Mouse (Mus musculus): ENCODE data around the gene Hemgn.

The Hemgn gene

DNA sequence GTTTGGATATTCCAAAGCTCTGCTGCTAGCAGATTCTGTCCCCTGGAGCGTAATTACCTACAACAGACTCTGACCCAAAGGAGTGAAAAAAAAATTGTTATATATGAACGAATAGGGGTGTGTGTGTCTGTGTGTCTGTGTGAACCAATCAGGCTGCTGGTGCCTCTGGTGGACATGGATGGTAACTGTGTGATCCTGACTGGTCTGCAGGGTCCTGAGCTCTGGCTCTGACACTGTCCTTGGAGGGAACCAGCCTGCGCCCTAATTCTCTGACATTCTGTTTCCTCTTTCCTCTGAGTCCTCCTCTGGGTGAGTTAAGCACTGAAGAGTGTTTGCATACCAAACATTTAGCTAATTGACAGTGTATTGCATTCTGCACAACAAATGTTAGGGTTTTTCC lies 4.2 kb upstream of the Hemgn start:
- peak in 1 of 2 experiments; percentile 13 for DNase-seq (ENCODE audit: low read depth in 1 of 2, low spot score in 2 of 2)

DNA sequence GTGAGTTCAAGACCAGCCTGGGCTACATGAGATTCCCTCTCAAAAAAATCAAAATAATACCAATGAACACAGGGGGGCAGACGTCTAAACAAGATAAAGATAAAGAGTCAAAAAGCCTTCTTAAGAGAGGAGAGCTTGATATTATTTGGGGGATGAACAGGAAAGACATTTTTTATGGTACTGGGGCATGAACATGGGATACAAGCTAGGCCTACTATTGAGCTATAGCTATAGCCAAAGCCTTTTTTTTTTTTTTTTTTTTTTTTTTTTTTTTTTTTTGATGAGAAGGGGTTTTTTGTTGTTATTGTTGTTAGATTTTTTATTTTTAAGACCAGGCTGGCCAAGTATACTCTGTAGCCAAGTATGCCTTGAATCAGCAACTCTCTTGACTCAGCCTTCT lies 1.2 kb downstream of the Hemgn start:
- DNase-seq (ENCODE audit: low read depth in 1 of 2, low spot score in 2 of 2), result no peak

DNA sequence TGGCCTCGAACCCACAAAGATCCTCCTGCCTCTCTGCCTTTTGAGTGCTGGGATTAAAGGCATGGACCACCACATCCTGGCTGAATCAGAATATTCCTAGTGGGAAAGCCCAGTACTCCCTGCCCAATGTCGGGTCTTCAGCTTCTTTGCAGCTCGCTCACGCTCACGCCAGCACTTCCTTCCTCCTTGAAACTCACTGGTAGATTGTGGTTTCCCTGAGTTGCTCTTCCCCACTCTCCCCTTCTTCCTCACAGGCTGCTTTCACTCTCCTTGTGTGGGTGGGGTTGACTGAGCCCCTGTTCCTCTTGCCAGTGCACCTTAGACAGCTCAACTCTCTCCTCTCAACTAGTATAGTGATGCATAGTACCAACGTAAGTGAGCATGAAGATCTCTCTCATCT lies 1.8 kb downstream of the Hemgn start:
- DNase-seq (ENCODE audit: low read depth in 1 of 2, low spot score in 2 of 2), result peak; percentile 38 to 59

DNA sequence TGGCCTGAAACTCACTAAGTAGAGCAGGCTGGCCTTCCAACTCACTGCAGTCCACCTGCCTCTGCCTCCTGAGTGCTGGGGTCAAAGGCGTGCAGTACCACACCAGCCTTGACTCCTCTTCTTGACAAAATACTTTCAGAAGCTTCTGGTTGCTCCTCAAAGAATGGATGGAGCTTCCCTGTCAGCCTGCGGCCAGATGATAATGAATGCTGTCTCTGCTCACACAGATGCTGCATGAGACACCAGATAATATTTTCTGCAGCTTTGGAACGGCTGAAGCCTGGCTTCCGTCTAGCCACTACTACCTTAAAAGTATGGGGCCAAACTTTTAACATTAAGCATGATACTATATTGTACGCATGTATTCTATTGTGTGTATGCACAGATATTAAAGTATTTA lies 2.6 kb downstream of the Hemgn start:
- DNase-seq (ENCODE audit: low read depth in 1 of 2, low spot score in 2 of 2), result no peak

DNA sequence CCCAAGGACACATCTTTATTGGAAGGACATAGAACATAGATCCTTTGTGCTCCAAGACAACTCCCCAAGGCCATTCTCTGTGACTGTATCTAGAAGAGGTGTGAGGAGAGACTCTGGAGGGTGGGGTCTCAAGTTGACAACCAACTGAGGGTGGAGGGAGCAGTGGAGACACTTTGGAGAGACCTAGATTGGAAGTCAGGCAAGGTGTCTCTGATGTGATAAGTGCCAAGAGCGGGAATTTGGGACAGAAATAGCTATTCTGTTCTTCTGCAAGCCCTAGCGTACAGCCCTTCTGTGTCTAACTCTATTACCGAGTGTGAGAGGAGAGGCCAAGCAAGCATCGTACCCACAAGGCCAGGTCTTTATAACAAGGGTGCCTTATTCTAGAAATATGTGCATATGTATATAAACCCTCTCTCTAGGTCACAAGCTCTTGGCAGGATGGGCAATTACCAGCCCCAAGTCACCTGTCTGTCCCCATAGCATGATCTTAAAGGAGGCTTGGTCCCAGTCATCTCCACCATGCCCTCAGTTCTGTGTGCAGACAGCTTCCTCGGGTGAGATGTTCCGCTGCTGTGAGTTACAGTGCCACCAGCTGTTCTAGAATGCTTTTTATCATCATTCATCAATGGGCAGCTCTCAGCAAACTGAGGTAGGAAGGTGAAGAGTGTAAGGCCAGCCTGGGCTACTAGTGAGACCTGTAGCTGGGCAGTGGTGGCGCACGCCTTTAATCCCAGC lies 6.2 kb downstream of the Hemgn start:
- no peak for DNase-seq (ENCODE audit: low read depth in 1 of 2, low spot score in 2 of 2)

DNA sequence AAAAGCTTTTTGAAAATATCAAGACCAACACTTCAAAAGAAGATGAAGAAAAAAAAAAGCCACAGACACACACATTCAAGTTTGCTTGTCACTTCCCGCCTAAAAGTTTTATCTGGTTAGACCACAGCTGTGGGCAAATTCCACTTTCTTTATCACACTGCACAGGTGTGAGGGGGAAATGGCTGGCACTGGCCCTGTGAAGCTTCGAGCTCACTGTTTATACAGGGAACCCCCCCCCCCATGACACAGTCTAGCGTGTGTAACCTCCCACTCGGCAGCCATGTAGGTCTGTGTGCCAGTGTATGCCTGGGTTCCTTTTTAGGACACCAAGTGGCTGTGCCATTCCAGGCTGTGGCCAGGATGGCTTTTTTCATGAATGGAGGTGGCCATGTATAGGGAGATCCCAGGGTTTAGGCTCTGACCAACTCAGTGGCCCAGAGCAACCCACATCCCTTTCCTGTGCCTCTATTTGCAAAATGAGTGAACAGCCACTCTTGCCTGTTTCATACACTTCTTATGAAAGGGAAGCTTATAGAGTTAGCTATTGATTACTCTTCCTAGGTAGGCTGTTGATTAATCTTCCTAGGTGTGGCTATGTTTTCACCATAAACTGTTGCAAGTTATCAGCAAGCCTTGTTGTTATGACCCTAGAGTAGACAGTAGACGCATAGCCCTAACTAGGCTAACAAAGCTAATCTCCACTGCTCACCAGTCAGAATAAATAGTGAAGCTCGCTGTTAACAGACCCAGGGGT lies 9.1 kb downstream of the Hemgn start:
- no peak for DNase-seq (ENCODE audit: low read depth in 1 of 2, low spot score in 2 of 2)

DNA sequence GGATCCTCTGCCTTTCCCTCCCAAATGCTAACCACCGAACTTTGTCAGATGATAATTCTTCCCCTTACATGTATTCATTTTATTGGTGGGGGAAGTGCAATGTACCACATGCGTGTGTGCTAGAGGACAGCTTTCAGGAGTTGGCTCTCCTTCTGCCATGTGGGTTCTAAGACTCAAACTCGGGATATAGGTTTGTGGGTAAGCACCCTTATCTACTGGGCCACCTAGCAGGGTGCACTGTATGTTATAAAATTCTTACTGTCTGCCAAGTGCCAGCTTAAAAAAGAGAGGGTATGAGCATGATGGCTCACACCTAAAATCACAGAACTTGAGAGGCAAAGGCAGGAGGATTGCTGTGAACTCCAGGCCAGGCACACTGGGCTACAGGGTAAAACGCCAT lies 14.5 kb downstream of the Hemgn start:
- DNase-seq (ENCODE audit: low read depth in 1 of 2, low spot score in 2 of 2), result no peak

DNA sequence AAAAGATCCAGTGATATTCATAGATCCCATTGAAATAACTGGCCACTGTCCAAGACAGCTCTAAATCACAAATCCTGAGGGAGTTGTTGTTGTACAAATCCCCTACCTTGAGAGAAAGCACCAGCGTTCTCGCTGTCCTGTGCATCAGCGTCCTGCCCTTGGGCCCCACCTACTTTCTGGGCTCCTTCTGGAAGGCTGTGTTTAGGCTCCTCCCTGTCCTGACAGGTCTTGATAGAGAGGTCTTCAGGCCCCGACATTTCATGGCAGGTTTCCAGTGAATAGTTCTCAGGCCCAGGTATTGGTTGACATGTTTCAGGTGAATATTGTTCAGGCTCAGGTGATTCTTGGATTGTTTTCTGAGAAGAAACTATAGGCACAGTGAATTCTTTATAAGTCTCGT lies 17.6 kb downstream of the Hemgn start:
- no peak for DNase-seq (ENCODE audit: low read depth in 1 of 2, low spot score in 2 of 2)

DNA sequence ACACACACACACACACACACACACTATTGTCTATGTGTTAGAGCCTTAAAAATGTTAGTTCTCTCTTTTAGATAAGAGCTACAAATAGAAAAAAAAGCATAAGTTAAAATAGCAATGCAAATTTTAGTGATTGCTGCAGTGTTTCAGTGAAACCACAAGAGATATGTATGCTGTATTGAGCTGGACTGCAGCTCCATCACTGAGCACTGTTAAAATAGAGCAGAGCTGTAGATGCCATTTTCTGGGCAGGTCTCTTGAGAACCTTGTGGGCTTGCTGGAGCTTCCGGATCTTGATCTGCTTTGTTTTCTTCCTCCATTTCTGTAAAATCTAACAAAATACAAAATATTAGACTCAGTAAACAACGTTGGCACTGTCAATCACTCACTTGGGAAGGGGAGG lies 18.9 kb downstream of the Hemgn start:
- DNase-seq (ENCODE audit: low read depth in 1 of 2, low spot score in 2 of 2), result no peak

DNA sequence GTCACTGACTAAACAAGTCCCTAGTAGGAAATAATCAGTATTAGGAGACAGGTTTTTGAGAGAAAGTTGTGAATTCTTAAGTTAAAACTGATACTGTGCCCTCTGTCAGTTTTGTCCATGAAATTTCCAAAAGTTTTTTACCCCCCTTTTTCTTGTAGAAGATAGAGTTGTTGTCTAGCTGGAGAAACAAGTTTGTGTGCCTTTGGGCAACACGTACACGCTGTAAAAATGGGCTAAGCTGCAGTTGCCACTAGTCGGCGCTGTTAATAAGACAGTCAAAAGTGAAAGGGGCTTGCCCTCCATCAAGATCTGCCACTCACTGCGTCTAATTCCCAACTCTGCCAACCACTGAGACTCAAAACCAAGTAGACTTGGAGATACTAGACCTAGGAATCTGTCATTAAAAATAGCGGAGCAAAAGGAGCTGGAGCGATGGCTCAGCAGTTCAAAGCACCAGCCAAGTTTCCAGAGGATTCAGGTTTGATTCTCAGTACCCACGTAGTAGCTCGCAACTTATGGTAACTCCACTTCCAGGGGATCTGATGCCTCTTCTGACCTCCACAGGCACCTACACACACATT lies 22.8 kb downstream of the Hemgn start:
- peak; percentile 49 to 74 for DNase-seq (ENCODE audit: low read depth in 1 of 2, low spot score in 2 of 2)

DNA sequence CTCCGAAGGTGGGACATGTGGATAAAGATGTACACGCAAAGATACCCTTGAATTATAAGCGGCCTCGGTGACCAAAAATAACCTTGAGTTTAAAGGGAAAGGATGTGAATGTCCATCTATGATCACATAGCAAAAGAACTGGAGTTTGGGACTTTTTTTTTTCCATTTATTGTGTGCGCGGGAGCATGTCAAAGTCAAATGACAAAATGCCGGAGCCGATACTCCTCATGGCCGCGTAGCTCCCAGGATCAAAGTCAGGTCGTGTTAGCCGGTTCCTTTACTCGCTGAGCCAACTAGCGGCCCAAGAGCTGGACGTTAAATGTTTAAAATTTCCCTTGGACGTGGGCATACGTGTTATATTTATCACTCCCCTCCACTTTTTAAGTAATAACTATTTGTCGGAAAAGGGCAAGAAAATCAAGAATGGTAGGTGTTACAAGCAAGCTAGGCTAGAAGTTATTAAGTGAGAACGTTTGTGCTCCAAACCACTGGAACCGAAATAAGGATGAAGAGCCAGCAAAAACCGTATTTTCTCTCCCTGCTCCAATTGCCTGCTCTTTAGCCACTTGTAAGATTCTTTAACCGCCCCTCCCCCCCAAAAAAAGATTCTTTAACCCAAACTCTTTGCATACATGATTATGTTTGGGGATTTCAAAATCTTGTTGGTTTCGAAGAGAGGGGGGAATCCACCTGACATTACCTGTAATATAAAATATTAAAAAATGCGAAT lies 23.5 kb downstream of the Hemgn start:
- peak in 1 of 2 experiments; percentile 30 for DNase-seq (ENCODE audit: low read depth in 1 of 2, low spot score in 2 of 2)

DNA sequence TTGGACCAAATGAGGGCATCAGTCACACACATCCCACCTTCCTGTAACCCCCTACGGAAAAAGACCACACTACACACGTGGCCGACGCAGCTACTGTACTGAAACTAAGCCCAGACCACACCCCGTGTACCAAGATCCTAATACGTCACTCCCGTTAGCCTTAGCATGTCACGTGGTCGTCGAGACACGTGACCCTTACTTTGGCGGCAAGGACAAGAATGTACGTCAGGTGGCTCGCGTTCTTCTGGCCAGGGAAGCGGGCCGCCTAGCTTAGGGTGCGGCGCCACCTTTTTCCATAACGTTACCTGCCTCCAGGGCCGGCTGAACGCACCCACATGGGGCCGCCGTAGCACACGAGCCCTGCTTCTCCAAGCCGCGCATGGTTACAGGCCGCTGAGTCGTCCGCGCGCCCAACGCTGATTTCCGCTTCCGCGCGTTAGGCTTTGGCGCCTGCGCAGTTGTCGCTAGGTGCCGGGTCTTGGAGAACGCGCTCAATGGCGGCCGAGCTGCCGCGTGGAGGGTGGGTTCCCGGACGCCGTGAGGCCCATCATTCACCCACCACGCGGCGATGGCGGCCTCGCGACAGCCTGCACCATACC lies 24.2 kb downstream of the Hemgn start, which contains the start of gene Trmo:
Gene Trmo, minus strand, starts transcription at position 425 of the 599 bp plus-strand sequence.
- DNase-seq (ENCODE audit: low read depth in 1 of 2, low spot score in 2 of 2), result peak; percentile 82 to 88

DNA sequence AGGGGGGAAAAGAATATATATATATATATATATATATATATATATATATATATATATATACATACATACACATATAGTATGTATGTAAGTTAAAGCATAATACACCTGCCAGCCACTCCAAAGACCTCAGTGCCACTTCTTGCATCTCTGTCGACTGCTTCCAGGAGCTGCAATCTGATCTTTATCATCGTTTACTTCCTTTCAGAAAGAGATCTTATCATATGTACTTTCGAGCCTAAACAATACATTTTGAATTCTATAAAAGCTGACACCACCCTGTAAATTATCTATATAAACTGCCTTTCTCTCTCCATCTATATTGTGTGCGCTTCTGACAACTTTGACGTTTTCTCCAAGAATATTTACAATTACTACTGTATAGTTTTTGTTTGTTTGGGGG lies 24.8 kb downstream of the Hemgn start:
- no peak for DNase-seq (ENCODE audit: low read depth in 1 of 2, low spot score in 2 of 2)

DNA sequence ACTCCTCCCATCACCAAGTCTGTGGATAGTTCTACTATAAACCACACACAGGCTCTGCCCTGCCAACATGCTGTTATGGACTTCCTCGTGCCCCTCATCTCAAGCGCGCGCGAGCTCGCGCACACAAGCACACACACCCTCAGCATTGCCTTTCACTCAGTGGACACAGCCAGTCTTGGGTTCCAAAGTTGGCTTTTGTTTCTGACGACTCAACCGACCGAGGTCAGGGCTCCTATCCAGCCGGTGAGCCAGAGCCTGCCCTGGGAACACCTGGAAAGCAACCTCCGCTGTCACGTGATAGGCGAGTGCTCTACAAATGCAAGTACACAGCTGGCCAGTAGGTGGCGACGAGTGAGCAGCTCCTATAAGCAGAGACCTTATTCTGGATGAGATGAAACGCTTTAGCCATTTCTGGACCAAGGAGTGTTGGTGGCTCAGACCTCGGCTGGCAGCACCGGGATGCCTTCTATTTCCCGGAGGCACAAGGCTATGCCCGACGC lies 38.4 kb downstream of the Hemgn start:
- DNase-seq (ENCODE audit: low read depth in 1 of 2, low spot score in 2 of 2), result peak in 1 of 2 experiments; percentile 60

DNA sequence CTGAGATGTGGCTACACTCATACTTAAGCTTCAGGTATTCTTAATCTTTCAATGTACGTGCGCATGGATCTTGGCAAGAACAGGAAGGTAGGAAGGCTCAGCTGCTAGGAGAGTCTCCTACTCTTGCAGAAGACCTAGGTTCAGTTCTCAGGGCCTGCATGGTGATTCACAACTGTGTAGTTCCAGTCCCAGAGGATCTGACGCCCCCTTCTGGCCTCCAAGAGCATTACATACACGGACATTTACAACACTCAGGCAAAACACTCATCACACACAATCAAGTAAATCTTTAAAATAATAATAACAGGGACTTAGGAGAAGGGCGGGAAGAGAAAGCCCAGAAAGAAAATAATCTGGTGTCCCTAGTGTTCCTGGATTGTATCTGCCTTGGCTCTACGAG lies 38.9 kb downstream of the Hemgn start:
- peak in 1 of 2 experiments; percentile 21 for DNase-seq (ENCODE audit: low read depth in 1 of 2, low spot score in 2 of 2)

DNA sequence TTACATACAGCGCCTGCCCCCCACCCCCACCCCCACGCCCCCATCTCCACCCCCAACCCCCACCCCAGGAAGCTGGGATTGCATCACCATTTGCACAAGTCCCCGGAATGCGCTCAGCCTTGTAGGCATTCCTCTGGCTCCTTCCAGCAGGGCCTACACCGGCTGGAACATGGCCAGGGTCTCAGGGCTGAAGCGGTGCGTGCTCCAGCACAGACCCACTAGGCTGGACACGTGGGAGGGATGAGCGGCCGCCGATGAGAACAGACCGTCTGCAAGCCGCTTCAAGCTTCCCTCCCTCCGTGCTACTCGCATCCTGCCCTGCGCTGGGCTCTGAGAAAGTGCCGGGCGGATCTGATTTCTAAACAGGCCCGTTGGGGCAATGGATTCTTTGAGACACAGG lies 42.3 kb downstream of the Hemgn start:
- no peak for DNase-seq (ENCODE audit: low read depth in 1 of 2, low spot score in 2 of 2)

DNA sequence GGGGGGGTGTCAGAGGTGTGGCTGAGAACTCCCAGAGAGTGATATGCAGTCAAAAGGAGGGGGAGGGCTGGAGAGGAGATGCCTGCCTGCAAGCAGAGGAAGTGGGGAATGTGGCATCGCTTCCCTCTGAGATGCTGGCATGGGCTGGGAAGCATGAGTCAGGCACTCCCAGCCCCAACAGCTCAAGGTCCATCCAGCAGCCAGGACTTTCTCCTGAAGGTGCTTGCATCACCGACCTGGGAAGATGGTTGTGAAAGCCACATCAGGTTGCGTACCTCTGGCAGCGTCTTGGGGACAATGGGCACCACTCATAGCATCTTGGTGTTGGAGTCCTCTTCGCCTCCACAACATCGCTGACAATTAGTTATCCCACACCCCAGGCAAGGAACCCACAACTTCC lies 42.9 kb downstream of the Hemgn start:
- DNase-seq (ENCODE audit: low read depth in 1 of 2, low spot score in 2 of 2), result no peak

DNA sequence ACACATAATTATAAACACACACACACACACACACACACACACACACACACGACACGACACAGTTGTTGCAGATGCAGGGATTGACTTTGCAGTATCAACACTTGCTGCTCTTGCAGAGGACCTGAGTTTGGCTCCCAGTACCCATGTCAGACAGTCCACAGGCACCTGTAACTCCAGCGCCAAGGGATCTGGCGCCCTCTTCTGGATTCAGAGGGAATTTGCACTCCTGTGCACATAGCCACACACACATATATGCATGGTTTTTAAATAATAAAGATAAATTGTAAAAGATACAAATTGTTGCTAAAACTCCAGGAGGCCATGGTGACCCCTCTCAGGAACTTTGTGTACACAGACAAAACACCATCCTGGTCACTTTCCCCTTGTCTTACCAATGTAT lies 44.2 kb downstream of the Hemgn start:
- no peak for DNase-seq (ENCODE audit: low read depth in 1 of 2, low spot score in 2 of 2)

DNA sequence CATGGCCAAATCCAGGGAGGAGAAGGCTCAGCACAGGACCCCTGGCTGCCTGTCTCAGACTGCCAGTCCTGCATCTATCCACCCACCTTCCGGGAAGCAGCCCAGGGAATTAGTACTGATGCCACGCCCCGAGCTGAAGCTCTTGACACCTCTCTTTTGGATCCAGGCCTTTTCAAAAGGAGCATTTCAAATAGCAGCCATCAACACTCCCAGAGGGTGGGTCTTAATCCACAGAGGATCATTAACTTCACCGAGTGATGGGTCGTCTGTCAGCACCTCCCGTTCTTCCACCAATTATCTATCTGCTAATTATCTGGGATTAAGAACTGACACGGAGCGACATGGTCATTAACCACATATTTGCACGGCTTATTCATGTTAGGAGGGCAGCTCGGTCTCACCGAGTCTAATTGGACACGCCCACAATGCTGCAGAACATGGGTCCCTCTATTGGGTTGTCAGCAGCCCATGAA lies 45.8 kb downstream of the Hemgn start:
- DNase-seq (ENCODE audit: low read depth in 1 of 2, low spot score in 2 of 2), result no peak

DNA sequence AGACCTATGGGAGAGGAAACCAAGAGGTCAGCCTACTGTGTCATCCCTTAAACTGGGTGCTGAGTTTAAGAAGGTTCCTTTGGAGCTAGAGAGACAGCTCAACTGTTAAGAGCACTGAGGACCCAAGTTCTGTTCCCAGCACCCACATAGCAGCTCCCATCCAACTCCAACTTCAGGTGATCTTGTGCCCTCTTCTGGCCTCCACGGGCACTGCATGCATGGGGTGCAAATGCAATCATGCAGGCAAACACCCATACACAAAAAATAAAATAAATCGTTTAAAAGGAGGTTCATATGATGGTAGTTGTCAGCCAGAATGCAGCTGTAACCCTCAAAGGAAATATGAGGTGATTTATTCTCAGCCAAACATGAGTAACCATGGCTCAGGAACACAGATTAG lies 48.9 kb downstream of the Hemgn start:
- DNase-seq (ENCODE audit: low read depth in 1 of 2, low spot score in 2 of 2), result no peak

DNA sequence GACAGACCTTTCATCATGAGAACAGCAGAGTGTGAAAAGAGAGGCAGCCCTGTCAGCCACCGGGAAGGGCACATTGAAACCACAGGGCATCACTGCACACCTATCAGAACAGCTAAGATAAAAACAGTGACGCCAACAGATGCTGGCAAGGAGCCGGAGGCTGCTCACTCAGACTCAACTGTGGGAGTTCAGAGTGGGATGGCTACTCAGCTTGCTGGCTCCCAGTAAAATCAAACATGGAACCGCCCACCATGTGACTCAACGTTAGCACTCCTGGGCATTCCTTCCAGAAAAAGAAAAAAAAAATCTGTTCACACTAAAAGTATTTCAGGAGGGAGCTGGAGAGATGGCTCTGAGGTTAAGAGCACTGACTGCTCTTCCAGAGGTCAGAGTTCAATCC lies 52.0 kb downstream of the Hemgn start:
- no peak for DNase-seq (ENCODE audit: low read depth in 1 of 2, low spot score in 2 of 2)

Data from monocyte, adult 2 months (primary cell).